Mouse (Mus musculus) A20 (cell line): ENCODE measurements around the gene Zfp991.
"Not testable (repeated sequence)": the region's sequence is repeated elsewhere in the genome, so short reads cannot be mapped to it uniquely, and the experiment has no call there.

Experiments
- DNase-seq: peaks from one replicate; pipeline ENCODE4 v3.0.0-alpha.2; 2011; ENCODE audit warnings: low read depth, low spot score

The Zfp991 gene

GRCm38 (mm10) chr4:147131837-147132459, at the start of gene Zfp991:
Zfp991 (plus strand) TSS chr4:147132038.
- DNase-seq: not testable (repeated sequence)

GRCm38 (mm10) chr4:147095641-147096040, 36.2 kb upstream of the Zfp991 start:
- DNase-seq: not testable (repeated sequence)

- DNase-seq: not testable (repeated sequence)
Measured at GRCm38 (mm10) chr4:147101666-147102626, 29.9 kb upstream of the Zfp991 start.

GRCm38 (mm10) chr4:147103814-147104213, 28.0 kb upstream of the Zfp991 start:
- DNase-seq: not testable (repeated sequence)

DNA sequence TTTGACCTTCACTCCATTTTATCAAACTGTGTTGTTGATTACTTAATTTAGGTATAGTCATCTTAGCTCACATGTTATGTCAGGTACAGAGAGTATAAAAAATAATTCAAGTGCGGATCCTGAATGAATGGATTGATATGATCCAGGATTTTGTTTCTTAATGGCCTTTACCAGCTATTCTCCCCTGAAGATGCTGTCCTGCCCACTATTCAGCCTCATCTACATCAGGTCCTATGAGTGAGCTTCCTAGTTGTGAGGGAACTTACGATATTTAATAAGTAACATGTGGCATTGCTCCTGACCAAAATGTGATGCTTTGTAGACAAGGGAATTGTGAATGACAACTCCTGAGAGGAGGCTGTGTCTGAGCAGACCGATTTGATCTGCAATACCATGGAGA, 14.0 kb upstream of the Zfp991 start:
- not testable (repeated sequence) for DNase-seq

- DNase-seq: not testable (repeated sequence)
Measured at GRCm38 (mm10) chr4:147122286-147122685, 9.6 kb upstream of the Zfp991 start.

- not testable (repeated sequence) for DNase-seq
Measured at GRCm38 (mm10) chr4:147123797-147124196, 8.0 kb upstream of the Zfp991 start.

GRCm38 (mm10) chr4:147124400-147125306, 7.2 kb upstream of the Zfp991 start:
- DNase-seq: not testable (repeated sequence)

DNA sequence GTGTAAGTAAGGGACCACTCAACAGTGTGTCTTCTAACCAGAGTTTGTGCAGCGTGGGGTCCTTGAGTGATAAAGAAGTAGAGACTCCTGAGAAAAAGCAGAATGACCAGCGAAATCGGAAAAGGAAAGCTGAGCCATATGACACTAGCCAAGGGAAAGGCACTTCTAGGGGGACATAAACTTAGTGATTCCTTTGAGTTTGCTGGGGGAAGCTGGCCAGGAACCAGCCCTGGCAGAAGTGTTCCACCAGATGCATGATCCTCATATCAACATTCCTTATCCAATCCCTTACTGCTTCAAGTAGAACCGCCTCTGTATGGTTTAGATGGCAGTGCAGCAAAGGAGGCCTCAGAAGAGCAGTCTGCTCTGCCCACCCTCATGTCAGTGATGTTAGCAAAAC, 6.5 kb upstream of the Zfp991 start:
- not testable (repeated sequence) for DNase-seq

DNA sequence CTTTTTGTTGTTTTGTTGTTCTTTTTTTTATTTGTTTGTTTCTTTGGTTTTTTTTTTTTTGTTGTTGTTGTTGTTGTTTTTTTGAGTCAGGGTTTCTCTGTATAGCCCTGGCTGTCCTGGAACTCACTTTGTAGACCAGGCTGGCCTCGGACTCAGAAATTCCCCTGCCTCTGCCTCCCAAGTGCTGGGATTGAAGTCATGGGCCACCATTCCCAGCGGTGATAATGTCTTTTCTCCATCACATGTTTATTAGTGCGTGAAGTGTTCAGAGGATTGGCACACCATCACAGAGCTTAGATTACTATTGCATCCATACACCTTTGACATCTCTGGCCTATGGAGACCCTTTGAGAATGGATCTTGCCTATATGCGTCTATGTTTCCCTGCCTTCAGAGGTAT, 6.0 kb upstream of the Zfp991 start:
- DNase-seq: not testable (repeated sequence)

DNA sequence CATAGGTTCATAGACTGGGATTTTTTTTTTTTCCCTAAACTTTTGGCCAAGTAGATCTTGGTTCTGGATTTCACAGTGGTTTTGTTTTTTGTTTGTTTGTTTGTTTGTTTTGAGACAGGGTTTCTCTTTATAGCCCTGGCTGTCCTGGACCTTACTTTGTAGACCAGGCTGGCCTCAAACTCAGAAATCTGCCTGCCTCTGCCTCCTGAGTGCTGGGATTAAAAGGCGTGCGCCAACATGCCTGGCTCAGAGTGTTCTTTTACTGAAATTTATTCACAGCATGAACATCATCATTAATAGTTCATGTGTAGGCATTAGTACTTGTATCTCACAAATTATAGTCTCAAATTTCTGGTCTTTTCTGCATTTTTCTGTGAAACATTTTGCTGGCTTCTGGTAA, 5.4 kb upstream of the Zfp991 start:
- not testable (repeated sequence) for DNase-seq

DNA sequence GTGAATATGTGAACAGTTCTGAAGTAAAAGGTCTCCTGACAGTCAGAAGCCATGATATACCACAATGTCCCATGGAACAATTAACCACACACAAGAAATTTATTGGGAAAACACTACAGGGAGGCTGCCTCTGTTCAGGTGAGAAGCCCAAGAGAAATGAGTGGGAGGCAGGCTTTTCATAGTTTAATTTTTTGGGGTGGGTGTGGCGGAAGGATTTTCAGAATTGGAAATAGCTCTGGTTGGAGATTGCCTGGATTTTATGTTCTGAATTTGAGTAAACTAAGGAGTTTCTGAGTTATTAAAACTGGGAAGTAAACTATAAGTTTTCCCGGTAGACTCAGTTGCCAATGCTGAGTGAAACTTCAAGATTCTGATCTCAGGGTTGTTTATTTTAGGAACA, 4.7 kb upstream of the Zfp991 start:
- not testable (repeated sequence) for DNase-seq

DNA sequence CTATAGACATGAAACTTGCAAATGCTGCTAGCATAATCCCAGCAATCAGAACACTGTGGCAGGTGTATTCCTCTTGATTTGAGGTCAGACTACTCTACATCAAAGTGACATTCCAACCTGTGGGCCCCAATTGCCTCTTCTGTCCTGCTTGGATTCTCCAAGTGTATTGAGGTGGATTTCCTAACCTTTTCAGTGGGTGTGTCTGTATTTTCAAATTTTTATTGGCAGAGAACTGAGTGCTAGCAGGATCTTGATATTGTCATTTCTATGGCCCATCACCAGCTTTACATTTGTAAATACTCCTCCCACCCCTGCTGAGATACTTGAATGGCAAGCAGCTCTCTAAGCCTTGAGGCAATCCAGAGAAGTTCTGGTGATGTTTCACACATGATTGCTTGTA, 3.7 kb upstream of the Zfp991 start:
- not testable (repeated sequence) for DNase-seq

GRCm38 (mm10) chr4:147133596-147133995, 1.8 kb downstream of the Zfp991 start:
- DNase-seq: not testable (repeated sequence)

GRCm38 (mm10) chr4:147141757-147142156, 9.9 kb downstream of the Zfp991 start:
- DNase-seq: not testable (repeated sequence)

DNA sequence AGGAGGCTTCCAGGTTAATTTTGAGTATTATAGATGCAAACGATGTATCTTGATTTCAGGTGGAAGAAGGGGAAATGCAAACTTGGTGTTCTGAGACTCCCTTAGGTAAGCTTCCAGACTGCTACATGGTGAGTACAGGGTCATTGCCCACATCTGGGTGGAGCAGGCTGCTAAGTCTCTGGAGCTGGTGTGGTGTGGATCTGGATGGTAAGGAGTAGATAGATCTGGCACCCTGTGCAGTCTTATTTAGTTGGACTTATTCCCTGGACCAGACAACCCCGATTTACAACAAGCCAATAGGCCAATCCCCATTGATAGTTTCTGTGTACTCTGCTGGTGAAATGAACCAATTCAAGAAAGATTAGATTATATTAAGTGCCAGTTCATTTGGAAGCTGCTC, 33.4 kb downstream of the Zfp991 start:
- not testable (repeated sequence) for DNase-seq

DNA sequence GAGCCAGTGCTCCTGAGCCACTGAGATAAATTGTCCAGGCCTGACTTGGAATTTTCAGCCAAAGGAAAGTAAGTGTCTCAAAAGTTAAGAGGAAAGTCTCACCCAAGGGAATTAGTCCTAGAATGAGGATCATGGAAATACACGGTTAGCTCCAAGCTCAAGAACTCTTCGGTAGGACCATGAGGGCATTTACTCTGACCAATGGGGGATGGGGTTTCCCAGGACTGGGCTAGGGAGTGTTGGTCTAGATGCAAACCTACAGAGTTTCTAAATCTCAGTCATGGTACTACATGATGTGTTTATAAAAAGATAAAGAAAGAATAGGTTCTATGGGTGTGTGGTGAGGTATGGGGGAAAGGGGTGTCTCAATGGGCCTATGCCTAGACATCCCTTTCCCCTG, 38.7 kb downstream of the Zfp991 start:
- not testable (repeated sequence) for DNase-seq

DNA sequence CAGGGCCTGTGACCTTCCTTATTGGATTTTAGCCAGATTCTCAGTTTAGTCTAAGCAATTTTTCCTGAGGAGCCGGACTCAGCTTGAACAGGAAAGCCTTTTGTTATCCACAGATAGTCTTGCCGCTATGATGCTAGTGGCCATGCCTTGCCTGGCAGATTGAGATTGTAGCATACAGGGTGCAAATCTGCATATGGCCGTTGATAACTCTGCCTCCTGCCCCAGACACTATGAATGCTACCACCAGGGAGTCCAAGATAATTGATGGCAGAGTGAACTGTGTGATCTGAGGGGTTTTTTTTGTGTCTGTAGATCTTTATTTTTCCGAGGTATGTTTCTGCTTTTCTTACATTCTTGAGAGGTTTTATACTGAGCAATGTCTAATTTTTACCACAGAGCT, 39.7 kb downstream of the Zfp991 start:
- DNase-seq: not testable (repeated sequence)

DNA sequence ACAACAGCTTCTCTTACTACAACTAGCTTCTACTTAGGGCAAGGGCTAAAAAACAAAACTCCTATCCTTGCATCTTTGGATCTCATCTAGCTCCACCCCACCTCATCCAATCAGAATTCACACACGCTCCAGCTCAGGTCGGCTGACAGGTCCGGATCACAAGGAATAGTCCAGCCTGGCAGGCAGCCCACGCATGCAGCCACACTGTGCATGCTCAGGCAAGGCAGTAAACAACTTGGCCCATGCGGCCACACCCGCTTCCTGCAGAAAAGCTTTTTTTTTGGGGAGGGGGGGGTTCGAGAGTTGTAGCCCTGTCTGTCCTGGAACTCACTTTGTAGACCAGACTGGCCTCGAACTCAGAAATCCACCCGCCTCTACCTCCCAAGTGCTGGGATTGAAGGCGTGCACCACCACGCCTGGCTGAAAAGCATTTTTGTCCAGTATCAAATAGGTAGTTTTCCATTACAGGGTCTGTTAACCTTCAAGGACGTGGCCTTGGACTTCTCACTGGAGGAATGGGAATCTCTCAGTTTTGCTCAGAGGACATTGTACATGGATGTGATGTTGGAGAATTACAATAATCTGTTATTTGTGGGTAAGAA, 44.5 kb downstream of the Zfp991 start:
- not testable (repeated sequence) for DNase-seq

- DNase-seq: not testable (repeated sequence)
Measured at GRCm38 (mm10) chr4:147181141-147181685, 49.4 kb downstream of the Zfp991 start.
